Mouse (Mus musculus): ENCODE results near the gene Mrpl24. TPM values are rescaled to one million over a fixed set of nuclear protein-coding genes. Genes with fewer than 3 reads are reported as not detected.

Mrpl24 gene
- polyA plus RNA-seq, 1 experiment from 2014 or later, result 74.2 TPM

DNA sequence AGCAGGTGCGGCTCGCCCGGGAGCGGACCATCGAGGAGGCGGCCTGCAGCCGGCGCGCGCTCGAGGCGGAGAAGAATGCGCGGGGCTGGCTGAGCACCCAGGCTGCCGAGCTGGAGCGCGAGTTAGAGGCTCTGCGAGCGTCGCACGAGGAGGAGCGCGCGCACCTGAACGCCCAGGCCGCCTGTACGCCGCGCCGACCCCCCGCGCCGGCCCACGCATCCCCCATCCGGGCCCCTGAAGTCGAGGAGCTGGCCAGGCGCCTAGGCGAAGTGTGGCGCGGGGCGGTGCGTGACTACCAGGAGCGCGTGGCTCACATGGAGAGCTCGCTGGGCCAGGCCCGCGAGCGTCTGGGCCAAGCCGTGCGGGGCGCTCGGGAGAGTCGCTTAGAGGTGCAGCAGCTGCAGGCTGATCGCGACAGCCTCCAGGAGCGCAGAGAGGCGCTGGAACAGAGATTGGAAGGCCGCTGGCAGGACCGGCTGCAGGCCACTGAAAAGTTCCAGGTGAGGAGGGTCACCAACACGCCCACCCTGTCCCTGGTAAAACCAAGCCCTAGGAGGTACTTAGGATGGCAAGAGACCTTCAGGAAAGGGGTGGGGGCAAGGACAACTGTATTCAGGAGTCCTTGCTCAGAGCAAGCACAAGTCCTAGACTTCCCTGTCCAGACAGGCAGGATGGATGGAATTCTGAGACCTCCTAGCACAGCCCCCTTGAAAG lies 52.3 kb downstream of the Mrpl24 start:
- H3K4me3 ChIP-seq (ENCODE audit: low read depth, low read length), result peak overlapping the region; percentile 56
- H3K36me3 ChIP-seq (ENCODE audit: control insufficient read depth, insufficient read depth, low read length), result peaks cover 14% of the 10 kb centered on the region
- H3K27me3 ChIP-seq (replicated peaks; ENCODE audit: control insufficient read depth, insufficient read depth, low read length), result no peaks in the 10 kb centered on the region
- under 1% methylated on average over 53 of the region's 60 CpGs for WGBS
- no peak for DNase-seq (ENCODE audit: low spot score)
- peak overlapping the region; percentile 86 for H3K4me2 ChIP-seq (ENCODE audit: low read length)
- peak; percentile 51 for ATAC-seq (replicated peaks; ENCODE audit: low FRiP score, low TSS enrichment, low read depth)
- H3K27ac ChIP-seq (ENCODE audit: low read depth), result no peak overlapping the region
- H3K4me1 ChIP-seq (replicated peaks; ENCODE audit: control insufficient read depth, insufficient read depth, low read length), result peaks cover 37% of the 10 kb centered on the region
- H3K9ac ChIP-seq (ENCODE audit: low read length), result peak overlapping the region; percentile 61
- H3K9me3 ChIP-seq (ENCODE audit: control insufficient read depth, low read length), result no peaks in the 10 kb centered on the region

DNA sequence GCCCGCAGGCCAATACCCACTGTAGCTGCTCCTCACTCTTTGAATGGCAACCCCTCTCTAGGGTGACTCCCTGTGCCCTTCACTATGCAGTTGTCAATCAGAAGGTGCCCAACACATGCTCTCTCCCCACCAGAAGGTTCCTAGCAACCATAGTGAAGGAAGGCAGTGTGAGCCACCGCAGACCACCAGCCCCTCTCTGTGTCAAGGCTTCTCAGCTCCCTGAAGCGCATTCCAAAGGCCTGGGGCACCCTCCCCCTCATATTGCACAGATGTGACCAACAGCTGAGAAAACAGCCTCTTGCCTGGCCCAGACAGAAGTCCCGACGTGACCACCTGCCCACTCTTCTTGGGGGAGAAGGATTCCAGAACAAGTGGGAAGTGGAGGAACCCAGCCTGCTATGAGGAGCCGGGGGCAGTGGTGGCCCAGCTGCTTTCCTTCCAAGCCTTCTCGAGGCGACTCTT lies 52.9 kb downstream of the Mrpl24 start:
- Histone ChIP-seq H3K4me3 (ENCODE audit: low read depth, low read length) (peak overlapping the region; percentile 56), H3K27ac (ENCODE audit: low read depth) (no peak overlapping the region), H3K9ac (ENCODE audit: low read length) (peak overlapping the region; percentile 61), H3K27me3 (replicated peaks; ENCODE audit: control insufficient read depth, insufficient read depth, low read length) (no peaks in the 10 kb centered on the region), H3K9me3 (ENCODE audit: control insufficient read depth, low read length) (no peaks in the 10 kb centered on the region), H3K4me2 (ENCODE audit: low read length) (peak overlapping the region; percentile 86), H3K4me1 (replicated peaks; ENCODE audit: control insufficient read depth, insufficient read depth, low read length) (peaks cover 37% of the 10 kb centered on the region), H3K36me3 (ENCODE audit: control insufficient read depth, insufficient read depth, low read length) (peaks cover 19% of the 10 kb centered on the region)
- DNase-seq (ENCODE audit: low spot score) (no peak), ATAC-seq (replicated peaks; ENCODE audit: low FRiP score, low TSS enrichment, low read depth) (no peak)
- WGBS, result 18% methylated on average over 8 of the region's 8 CpGs

DNA sequence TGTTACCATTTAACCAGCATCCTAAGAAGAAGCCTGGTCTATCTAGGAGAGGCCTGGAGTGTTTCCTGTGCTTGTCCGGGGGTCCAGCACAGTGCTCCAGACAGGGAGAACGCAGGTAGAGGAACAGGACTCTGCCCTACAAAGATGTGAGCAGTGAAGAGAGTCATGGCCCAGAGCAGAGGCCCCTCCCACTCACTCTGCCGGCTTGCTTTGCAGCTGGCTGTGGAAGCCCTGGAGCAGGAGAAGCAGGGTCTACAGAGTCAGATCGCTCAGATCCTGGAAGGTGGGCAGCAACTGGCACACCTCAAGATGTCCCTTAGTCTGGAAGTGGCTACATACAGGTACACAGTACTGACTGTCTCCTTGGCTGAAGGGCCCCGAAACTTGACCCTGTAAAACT lies 53.5 kb downstream of the Mrpl24 start:
- peak overlapping the region; percentile 56 for H3K4me3 ChIP-seq (ENCODE audit: low read depth, low read length)
- H3K4me2 ChIP-seq (ENCODE audit: low read length), result peak overlapping the region; percentile 86
- no peak for DNase-seq (ENCODE audit: low spot score)
- no peaks in the 10 kb centered on the region for H3K27me3 ChIP-seq (replicated peaks; ENCODE audit: control insufficient read depth, insufficient read depth, low read length)
- H3K36me3 ChIP-seq (ENCODE audit: control insufficient read depth, insufficient read depth, low read length), result peaks cover 25% of the 10 kb centered on the region
- peaks cover 37% of the 10 kb centered on the region for H3K4me1 ChIP-seq (replicated peaks; ENCODE audit: control insufficient read depth, insufficient read depth, low read length)
- peak overlapping the region; percentile 61 for H3K9ac ChIP-seq (ENCODE audit: low read length)
- H3K27ac ChIP-seq (ENCODE audit: low read depth), result no peak overlapping the region
- H3K9me3 ChIP-seq (ENCODE audit: control insufficient read depth, low read length), result no peaks in the 10 kb centered on the region
- WGBS, result 26% methylated on average over 5 of the region's 5 CpGs
- ATAC-seq (replicated peaks; ENCODE audit: low FRiP score, low TSS enrichment, low read depth), result no peak; the same call in 1 of the 2 replicates

Other genes with a start within 250 kb of the Mrpl24 start
- 0.39 and 0.73 TPM in 2 replicates for gene Lrrc71, start 170.9 kb upstream of the Mrpl24 start, polyA plus RNA-seq (2014; fragmentation: Nextera tagmentation; extraction: Ambion mirVana)
- gene Ntrk1, start 124.3 kb upstream of the Mrpl24 start, polyA plus RNA-seq (2014; fragmentation: Nextera tagmentation; extraction: Ambion mirVana), result 1.0 and 1.3 TPM in 2 replicates
- 0.32 and 0.72 TPM in 2 replicates for gene Insrr, start 122.6 kb upstream of the Mrpl24 start, polyA plus RNA-seq (2014; fragmentation: Nextera tagmentation; extraction: Ambion mirVana)
- 28.4 and 31.7 TPM in 2 replicates for gene Pear1, start 95.2 kb upstream of the Mrpl24 start, polyA plus RNA-seq (2014; fragmentation: Nextera tagmentation; extraction: Ambion mirVana)
- gene Sh2d2a, start 72.8 kb upstream of the Mrpl24 start, polyA plus RNA-seq (2014; fragmentation: Nextera tagmentation; extraction: Ambion mirVana), result 0.16 and 0.28 TPM in 2 replicates
- 14.3 and 14.7 TPM in 2 replicates for gene Prcc, start 33.9 kb upstream of the Mrpl24 start, polyA plus RNA-seq (2014; fragmentation: Nextera tagmentation; extraction: Ambion mirVana)
- 167 and 246 TPM in 2 replicates for gene Hdgf, start 13.2 kb upstream of the Mrpl24 start, polyA plus RNA-seq (2014; fragmentation: Nextera tagmentation; extraction: Ambion mirVana)
- 32.8 and 35.9 TPM in 2 replicates for gene Isg20l2, start 10.8 kb downstream of the Mrpl24 start, polyA plus RNA-seq (2014; fragmentation: Nextera tagmentation; extraction: Ambion mirVana)
- gene Rrnad1, start 11.2 kb downstream of the Mrpl24 start, polyA plus RNA-seq (2014; fragmentation: Nextera tagmentation; extraction: Ambion mirVana), result 17.9 and 21.8 TPM in 2 replicates
- 9.7 and 14.4 TPM in 2 replicates for gene Crabp2, start 29.2 kb downstream of the Mrpl24 start, polyA plus RNA-seq (2014; fragmentation: Nextera tagmentation; extraction: Ambion mirVana)
- gene Nes, start 51.6 kb downstream of the Mrpl24 start, polyA plus RNA-seq (2014; fragmentation: Nextera tagmentation; extraction: Ambion mirVana), result 11.9 and 13.4 TPM in 2 replicates
- gene Bcan, start 80.7 kb downstream of the Mrpl24 start, polyA plus RNA-seq (2014; fragmentation: Nextera tagmentation; extraction: Ambion mirVana), result 0.26 and 0.73 TPM in 2 replicates
- gene Hapln2, start 108.1 kb downstream of the Mrpl24 start, polyA plus RNA-seq (2014; fragmentation: Nextera tagmentation; extraction: Ambion mirVana), result 0.13 TPM in 1 of 2 replicates, not detected in the other
- gene Gpatch4, start 123.6 kb downstream of the Mrpl24 start, polyA plus RNA-seq (2014; fragmentation: Nextera tagmentation; extraction: Ambion mirVana), result 41.1 and 45.5 TPM in 2 replicates
- 169 and 170 TPM in 2 replicates for gene Naxe, start 139.0 kb downstream of the Mrpl24 start, polyA plus RNA-seq (2014; fragmentation: Nextera tagmentation; extraction: Ambion mirVana)
- gene Ttc24, start 158.8 kb downstream of the Mrpl24 start, polyA plus RNA-seq (2014; fragmentation: Nextera tagmentation; extraction: Ambion mirVana), result not detected in 2 replicates
- 23.8 and 24.0 TPM in 2 replicates for gene Iqgap3, start 162.5 kb downstream of the Mrpl24 start, polyA plus RNA-seq (2014; fragmentation: Nextera tagmentation; extraction: Ambion mirVana)
- gene Mef2d, start 222.9 kb downstream of the Mrpl24 start, polyA plus RNA-seq (2014; fragmentation: Nextera tagmentation; extraction: Ambion mirVana), result 23.4 and 23.8 TPM in 2 replicates

All from intestine, embryonic 14.5 days (tissue).